Mouse (Mus musculus): ENCODE measurements around the gene Mrps18b.

The Mrps18b gene

DNA sequence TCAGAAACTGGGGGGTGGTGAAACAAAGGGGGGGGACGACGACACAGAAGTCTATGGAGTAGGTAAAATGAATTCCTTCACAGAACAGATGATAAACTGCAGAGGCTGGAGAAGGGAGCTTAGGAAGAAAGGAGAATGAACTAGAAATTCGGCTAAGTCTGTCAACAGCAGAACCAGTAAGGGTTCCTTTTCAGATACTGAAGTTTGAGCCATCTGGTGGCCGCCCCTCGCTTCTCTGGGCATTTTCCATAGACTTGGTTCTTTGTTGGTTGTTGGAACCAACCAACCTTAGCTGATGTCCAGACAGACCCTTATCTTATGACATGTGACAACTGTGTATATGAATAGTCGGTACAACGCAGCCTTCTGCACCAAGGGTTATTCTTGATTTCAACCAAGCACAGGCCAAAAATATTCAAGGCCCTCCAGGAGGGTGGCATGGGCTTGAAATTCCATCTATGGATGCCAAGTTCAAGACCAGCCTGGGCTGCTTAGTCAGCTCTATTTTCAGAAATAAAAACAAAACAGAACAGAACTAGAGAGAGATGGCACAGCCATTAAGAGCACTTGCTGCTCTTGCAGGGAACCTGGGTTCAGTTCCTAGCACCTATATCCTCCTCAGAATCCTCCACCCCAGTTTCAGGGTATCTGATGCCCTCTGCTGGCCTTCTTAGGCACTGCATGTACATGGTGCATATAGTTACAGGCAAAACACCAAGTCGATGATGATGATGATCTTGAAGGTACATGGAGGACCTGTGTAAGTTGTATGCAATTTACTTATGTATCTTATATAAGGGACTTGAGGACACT, 45.1 kb downstream of the Mrps18b start:
- DNase-seq, result no peak

DNA sequence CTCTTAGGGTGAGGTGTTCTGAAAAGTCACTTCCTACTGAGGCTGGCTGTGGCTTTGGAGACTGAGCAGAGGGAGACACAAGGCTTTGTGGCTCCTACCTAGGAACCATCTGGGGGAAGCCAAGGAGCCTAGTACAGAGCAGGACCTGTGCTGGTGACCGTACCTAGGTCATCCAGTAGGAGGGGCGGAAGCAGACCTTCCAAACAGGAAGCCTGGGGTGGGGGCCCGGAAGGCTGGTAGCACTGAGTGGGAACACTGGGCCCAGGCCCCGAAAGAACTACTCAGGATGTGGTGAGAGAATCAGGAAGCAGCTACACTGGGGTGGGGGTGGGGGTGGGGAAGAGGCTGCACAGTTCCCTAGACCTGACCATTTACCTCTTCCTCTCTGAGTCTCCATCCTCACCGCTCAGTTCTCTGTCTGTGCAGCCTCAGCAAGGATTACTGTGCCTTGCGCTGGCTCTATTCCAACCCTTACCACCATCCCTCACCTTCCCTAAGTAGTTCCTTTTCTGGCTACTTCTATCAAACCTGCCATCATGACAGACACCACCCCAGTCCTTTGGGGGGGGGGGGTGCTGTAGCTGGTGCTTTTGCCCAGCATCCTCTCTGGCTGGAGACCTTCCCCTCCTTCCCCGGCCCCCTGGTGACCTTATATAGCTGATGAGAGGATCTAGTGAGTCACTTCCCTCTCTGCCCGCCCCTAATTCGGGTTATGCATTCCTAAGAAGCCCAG, 45.9 kb downstream of the Mrps18b start:
- DNase-seq, result no peak

DNA sequence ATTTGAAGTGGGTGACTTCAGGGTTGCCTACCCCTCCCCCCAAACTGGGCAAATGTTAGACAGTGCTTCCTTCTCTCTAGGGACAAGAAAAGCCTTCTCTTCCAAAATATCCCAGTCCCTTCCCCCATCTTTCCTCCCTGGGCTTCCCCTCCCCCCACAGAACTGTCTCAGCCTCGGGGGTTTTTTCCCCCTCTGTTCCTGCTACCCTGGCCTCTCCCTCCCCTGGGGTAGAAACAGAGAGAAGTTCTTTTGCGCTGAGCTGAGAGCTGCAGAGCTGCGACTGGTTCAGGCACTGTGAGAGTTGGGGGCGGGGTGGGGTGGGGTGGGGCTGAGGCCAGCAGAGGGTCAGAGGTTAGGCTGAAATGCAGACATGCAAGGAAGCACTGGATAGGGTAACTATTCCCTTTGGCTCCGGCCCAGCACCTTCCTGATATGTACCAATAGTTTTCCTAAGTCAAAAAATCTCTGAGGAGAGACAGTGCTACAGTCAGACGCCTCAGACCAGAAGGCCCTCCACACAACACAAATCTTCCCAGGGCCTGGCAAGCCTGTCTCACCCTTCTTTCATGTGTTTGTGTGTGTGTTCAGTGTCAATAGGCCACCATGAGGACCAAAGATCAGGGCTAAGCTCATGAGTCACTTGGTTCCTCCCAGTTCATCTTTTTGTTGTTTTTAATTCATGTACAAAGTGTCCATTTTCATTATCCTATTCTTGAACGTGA, 46.7 kb downstream of the Mrps18b start:
- DNase-seq, result no peak

DNA sequence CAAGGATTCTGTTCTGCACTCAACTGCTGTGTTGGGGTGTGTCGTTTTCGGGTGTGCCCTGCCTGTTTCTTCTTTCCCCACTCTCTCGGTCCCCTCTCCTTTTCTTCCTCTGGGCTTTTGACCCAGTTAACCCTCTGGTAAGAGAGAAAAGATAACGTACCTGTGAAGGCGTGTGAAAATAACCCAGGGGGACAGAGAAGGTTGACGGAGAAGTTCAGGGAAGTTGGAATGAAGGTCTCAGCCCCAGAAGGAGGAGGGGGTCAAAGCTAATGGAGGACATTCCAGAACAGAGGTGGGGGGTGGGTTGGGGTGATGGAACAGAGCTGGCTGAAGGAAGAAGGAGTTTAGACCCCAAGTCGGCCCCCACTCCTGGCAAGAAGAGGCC, 47.2 kb downstream of the Mrps18b start:
- DNase-seq, result no peak

DNA sequence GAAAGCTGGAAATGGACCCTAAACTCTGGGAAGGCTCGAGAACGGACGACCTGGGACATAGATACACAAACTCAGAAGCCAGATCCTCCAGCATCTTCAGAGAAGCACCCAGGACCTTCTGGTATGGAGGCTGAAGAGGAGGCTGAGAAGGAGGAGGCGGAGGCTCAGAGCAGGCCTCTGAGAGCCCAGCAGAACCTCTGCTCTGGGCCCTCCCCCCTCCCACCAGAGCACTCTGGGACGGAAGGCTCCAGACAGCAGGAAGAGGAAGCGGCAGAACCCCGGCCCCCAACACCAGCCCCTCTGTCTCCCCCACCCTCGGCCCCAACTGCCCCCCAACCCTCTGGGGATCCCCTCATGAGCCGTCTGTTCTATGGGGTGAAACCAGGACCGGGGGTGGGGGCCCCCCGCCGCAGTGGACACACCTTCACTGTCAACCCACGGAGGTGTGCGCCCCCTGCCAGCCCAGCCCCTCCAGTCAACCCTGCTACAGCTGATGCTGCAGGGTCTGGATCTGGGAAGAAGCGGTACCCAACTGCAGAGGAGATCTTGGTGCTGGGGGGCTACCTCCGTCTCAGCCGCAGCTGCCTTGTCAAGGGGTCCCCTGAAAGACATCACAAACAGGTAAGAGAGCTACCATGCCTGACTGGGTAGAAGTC, 47.9 kb downstream of the Mrps18b start:
- no peak for DNase-seq

DNA sequence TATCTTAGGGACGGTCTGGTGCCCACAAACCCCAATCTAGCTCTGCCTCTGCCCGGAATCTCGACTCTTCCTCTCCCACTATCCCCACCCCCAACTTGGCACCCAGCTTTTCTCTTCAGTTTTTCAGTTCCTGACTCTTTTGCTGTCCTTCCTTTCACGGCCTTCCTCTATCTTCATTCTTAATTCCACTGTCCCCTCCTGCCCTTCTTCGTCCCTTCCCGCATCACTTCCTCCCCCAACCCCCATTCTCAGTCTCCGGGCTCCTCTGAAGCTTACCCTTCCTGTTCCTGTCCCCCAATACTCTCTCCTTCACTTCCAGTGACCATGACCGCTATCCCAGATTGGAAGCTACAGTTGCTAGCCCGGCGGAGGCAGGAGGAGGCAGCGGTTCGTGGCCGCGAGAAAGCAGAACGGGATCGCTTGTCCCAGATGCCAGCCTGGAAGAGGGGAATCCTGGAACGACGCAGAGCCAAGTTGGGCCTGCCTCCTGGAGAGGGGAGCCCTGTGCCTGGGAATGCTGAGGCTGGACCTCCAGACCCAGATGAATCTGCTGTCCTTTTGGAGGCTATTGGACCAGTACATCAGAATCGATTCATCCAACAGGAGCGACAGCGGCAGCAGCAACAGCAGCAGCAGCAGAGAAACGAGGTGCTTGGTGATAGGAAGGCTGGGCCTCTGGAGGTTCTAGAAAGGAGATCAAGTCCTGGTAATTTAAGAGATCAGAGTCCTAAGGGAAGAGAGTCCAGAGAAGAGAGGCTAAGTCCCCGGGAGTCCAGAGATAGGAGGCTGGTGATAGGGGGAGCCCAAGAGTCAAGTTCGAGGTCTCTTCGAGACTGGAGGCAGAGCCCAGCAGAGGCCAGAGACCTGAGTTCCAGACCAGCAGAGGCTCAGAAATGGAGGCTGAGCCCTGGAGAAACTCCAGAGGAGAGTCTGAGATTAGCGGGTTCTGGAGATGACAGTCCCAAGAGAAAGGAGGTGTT, 49.0 kb downstream of the Mrps18b start:
- DNase-seq, result no peak

DNA sequence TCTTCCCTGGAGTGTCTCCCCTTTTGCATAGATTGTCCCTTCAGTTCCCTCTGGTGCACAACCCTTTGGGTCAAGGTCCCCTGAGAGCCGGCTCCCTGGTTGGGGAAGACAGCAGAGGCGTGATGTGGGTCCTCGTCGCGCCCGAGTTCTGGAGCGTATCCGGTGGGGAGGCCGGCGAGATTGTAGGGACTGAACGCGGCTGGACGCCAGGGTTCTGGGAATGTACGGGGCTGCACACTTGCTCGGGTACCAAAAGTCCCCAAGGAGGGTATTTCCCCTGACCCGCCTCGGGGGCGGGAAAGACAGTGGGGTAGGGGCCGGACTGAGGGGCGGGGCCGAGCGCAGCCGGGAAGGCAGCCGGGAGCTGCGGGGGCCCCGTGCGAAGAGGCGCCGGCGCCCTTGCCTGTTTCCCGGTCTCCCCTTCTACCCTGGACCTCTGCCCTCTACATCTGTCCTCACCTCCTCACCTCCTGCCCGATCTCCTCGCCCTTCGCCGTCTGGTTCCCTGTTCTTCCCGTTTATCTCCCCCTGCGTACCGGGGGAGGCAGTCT, 49.8 kb downstream of the Mrps18b start:
- DNase-seq, result no peak

DNA sequence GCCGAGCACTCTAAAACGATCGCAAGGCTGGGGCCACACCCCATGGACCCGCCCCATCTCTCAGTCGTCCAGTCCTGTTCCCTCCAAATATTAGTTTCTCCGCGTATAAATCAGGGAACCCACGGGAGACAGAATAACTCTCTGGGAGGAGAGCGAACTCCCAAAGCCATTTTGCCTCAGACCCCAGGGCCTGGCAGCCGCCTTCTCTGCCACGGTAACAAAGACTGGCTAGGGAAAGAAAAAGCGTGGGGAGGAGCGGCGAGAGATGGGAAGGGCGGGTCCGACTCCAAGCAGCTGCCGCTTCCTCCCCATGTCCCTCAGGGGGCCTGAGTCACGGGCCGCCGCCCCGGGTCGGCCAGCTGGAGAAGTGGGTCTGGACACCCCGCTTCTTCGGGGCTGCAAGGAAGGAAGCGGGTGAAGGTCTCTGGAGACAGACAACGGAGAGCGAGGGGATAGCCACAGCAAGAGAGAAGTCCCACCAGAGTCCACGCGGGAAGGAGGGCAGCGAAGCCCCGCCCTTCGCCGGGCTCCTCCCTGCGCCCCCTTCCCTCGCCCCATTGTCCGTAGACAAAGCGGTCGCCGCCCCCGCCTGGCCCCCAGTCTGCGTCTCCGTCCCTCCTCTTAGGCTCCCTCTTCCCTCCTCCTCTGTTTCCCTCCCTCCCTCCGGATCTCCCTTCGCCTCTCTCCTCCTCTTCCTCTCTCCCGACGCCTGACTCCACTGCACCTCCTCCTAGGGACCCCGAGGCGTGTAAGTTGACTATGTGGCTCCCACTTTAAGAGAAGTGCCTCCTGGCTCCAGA, 50.5 kb downstream of the Mrps18b start, which contains the start of gene Ppp1r18:
TSS of gene Ppp1r18 (plus strand) at position 113 of the 800 bp plus-strand sequence.
- no peak for DNase-seq

DNA sequence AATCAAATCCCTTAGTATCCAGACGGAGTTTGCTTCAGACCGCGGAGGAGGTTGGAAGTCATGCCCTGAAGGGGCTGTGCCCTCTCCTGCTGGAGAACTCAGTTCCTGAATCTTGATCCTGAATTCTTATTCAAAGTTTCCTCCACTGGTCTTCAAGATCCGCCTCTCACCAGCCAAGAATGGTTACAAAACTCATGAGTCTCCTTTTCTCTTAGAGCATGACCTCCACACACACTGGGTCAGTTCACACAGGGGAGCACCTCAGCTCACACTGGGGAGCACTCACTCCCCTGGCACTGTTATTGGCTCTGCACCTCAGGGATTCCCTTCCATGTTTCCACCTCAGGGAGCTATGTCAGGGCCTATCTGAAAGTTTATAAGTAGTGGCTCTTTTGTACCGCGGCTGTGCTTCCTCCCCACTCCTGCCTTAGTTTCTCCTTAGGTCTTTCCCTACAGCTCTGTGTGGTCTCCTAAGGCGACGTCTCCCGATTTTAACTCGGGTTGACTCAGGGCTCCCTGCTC, 51.3 kb downstream of the Mrps18b start:
- DNase-seq, result no peak

DNA sequence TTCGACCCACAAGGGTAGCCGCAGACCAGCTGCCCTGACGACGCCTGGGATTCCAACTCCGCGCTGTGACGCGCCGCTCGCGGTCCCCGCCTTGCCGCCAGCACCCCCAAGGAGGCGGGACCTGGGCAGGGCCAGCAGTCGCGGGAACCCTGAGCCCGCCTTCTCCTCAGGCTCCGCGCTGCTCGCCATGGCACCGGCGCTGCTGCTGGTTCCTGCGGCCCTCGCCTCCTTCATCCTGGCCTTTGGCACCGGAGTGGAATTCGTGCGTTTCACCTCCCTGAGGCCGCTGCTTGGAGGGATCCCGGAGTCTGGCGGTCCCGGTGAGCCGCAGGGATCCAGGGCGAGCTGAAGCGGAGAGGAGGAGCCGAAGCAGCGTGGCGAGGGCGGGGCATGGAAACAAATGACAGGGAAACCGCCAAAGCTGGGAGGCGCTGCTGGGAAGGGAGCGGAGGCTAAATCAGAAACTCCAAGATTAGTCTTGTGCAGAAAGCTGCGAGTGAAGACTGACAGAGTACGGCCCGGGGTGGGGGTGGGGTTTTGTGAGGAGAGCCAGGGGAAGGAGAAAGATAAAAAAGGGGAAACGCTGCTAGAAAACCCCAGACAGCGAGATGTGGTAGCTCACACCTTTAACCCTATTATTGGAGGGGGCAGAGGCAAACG, 54.9 kb downstream of the Mrps18b start, which contains the start of gene Nrm:
TSS of gene Nrm (plus strand) at position 121 of the 660 bp plus-strand sequence.
- DNase-seq, result peak; percentile 87

DNA sequence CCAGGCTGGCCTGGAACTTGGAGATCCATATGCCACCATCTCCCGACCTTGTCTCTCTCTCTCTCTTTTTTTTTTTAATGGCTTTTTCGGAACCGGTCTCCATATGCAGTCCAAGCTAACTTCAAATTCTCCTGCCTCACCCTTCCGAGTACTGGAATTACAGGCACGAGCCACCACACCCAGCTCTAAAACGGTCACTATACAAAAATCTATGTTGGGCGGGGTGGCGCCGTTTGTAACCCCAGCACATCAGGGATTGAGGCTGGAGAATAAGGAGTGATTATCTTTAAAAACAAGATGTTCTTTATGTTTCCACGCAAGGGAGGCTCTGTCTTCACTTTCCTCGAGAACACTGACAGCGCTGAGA, 55.4 kb downstream of the Mrps18b start:
- DNase-seq, result no peak

Measured in cerebellum, adult 11-12 months (tissue).